Mouse (Mus musculus) intestine, postnatal 0 days (tissue): Measurements from ENCODE around the gene Psmg4. TPM values are rescaled to one million over a fixed set of nuclear protein-coding genes. Genes with fewer than 3 reads are reported as not detected.

Experiments used
- ATAC-seq: fragments of 200-750 bp; cut with Nextera tagmentation; 2 replicates; pipeline ENCODE4 v1.8.0; 2017; ENCODE audit warnings: mild to moderate bottlenecking, moderate TSS enrichment, moderate library complexity
- H3K27ac ChIP-seq: fragments of 300-500 bp; sonication (generic); 2 replicates; pipeline ENCODE4 v1.5.1; 2014; ENCODE audit warnings: mild to moderate bottlenecking, low read depth, low read length, moderate library complexity
- H3K27me3 ChIP-seq: fragments of 300-500 bp; sonication (generic); replicated peaks from 2 replicates; pipeline ENCODE4 v1.6.1; 2014; ENCODE audit warnings: low read length, mixed read lengths; ENCODE audit not compliant: control insufficient read depth, insufficient read depth
- H3K36me3 ChIP-seq: fragments of 300-500 bp; sonication (generic); 2 replicates; pipeline ENCODE4 v1.6.1; 2014; ENCODE audit warnings: mild to moderate bottlenecking, moderate library complexity; ENCODE audit not compliant: control insufficient read depth, insufficient read depth
- H3K4me1 ChIP-seq: fragments of 300-500 bp; sonication (generic); replicated peaks from 2 replicates; pipeline ENCODE4 v1.6.1; 2014; ENCODE audit warnings: antibody characterized with exemption, low read length, mixed read lengths; ENCODE audit not compliant: control insufficient read depth, insufficient read depth
- H3K4me2 ChIP-seq: fragments of 300-500 bp; sonication (generic); replicated peaks from 2 replicates; pipeline ENCODE4 v1.6.1; 2014; ENCODE audit warnings: low read depth, mild to moderate bottlenecking, moderate library complexity
- H3K4me3 ChIP-seq: fragments of 300-500 bp; sonication (generic); 2 replicates; pipeline ENCODE4 v1.5.1; 2014; ENCODE audit warnings: low read depth, low read length
- H3K9ac ChIP-seq: fragments of 300-500 bp; sonication (generic); 2 replicates; pipeline ENCODE4 v1.6.1; 2014; ENCODE audit warnings: mild to moderate bottlenecking, low read depth, low read length
- H3K9me3 ChIP-seq: fragments of 300-500 bp; sonication (generic); 2 replicates; pipeline ENCODE4 v1.6.1; 2016; ENCODE audit warnings: mixed run types; ENCODE audit not compliant: control insufficient read depth
- CTCF ChIP-seq: sonication (generic); IDR thresholded peaks from 2 replicates; pipeline ENCODE4 v1.5.1; 2016; ENCODE audit warnings: low read depth, mild to moderate bottlenecking, control low read depth, antibody characterized with exemption, moderate library complexity
- WGBS: fragments of 180-500 bp; shearing (Covaris S2); extraction: QIAGEN DNeasy Blood & Tissue Kit; methylation state at CpG from one replicate; pipeline ENCODE4 v1.1.7; 2014; 5-methylcytosine and 5-hydroxymethylcytosine counted together
- polyA plus RNA-seq: library from polyadenylated mRNA; unstranded; fragments of >200 nt; fragmentation: Nextera tagmentation; extraction: Ambion mirVana; gene quantifications from 2 replicates; pipeline ENCODE4 v1.2.1, GENCODE M21; 2015

The Psmg4 gene
- polyA plus RNA-seq, result 62.8 and 69.8 TPM in 2 replicates

GRCm38 (mm10) chr13:34162491-34163303, at the start of gene Psmg4:
Gene Psmg4 (plus strand): TSS chr13:34162964.
- Histone ChIP-seq H3K4me1 (peaks cover 3% of the 10 kb centered on the region; the same call in 1 of the 2 replicates), H3K4me3 (peak within 1 kb of the TSS; percentile 77), H3K27ac (peak within 1 kb of the TSS; percentile 80), H3K4me2 (peak within 1 kb of the TSS; percentile 80), H3K36me3 (peaks cover 8% of the 10 kb centered on the region; the same call in 1 of the 2 replicates), H3K9ac (peak within 1 kb of the TSS; percentile 53), H3K27me3 (no peaks in the 10 kb centered on the region), H3K9me3 (no peaks in the 10 kb centered on the region)
- no peak for TF ChIP-seq CTCF
- WGBS, result 2% methylated on average over 44 of the region's 44 CpGs
- peak; percentile 98 for ATAC-seq

GRCm38 (mm10) chr13:34113086-34113485, 49.7 kb upstream of the Psmg4 start:
- no peaks in the 10 kb centered on the region for H3K4me1 ChIP-seq
- no peaks in the 10 kb centered on the region for H3K9me3 ChIP-seq
- TF ChIP-seq CTCF, result no peak
- no peak overlapping the region for H3K4me3 ChIP-seq
- no peaks in the 10 kb centered on the region for H3K36me3 ChIP-seq
- H3K4me2 ChIP-seq, result no peak overlapping the region
- no peaks in the 10 kb centered on the region for H3K27me3 ChIP-seq
- 87% methylated on average over 3 of the region's 3 CpGs for WGBS
- no peak for ATAC-seq
- H3K9ac ChIP-seq, result no peak overlapping the region
- 0 out of 2 replicates have a peak overlapping the region, but pooled peaks have one; percentile 1 for H3K27ac ChIP-seq

- Histone ChIP-seq H3K27ac (no peak overlapping the region), H3K9me3 (no peaks in the 10 kb centered on the region), H3K36me3 (no peaks in the 10 kb centered on the region), H3K9ac (no peak overlapping the region), H3K4me2 (no peak overlapping the region), H3K4me3 (no peak overlapping the region), H3K4me1 (0 out of 2 replicates have a peak, but pooled peaks cover under 1% of the 10 kb centered on the region), H3K27me3 (no peaks in the 10 kb centered on the region)
- 65% methylated on average over 4 of the region's 4 CpGs for WGBS
- ATAC-seq, result no peak
- TF ChIP-seq CTCF, result no peak
Observed at GRCm38 (mm10) chr13:34114654-34115053, 48.1 kb upstream of the Psmg4 start.

- no peak overlapping the region for H3K27ac ChIP-seq
- no peak for TF ChIP-seq CTCF
- ATAC-seq, result no peak
- no peaks in the 10 kb centered on the region for H3K36me3 ChIP-seq
- H3K9ac ChIP-seq, result no peak overlapping the region
- no peaks in the 10 kb centered on the region for H3K27me3 ChIP-seq
- H3K9me3 ChIP-seq, result no peaks in the 10 kb centered on the region
- no peak overlapping the region for H3K4me3 ChIP-seq
- WGBS, result 81% methylated on average over 6 of the region's 6 CpGs
- no peak overlapping the region for H3K4me2 ChIP-seq
- 0 out of 2 replicates have a peak, but pooled peaks cover 11% of the 10 kb centered on the region for H3K4me1 ChIP-seq
Observed at GRCm38 (mm10) chr13:34116508-34116907, 46.3 kb upstream of the Psmg4 start.

GRCm38 (mm10) chr13:34118816-34119215, 43.9 kb upstream of the Psmg4 start:
- no peak overlapping the region for H3K4me2 ChIP-seq
- 0 out of 2 replicates have a peak, but pooled peaks cover 12% of the 10 kb centered on the region for H3K4me1 ChIP-seq
- no peak overlapping the region for H3K4me3 ChIP-seq
- H3K36me3 ChIP-seq, result no peaks in the 10 kb centered on the region
- no peak for ATAC-seq
- TF ChIP-seq CTCF, result no peak
- no peak overlapping the region for H3K27ac ChIP-seq
- 82% methylated on average over 4 of the region's 4 CpGs for WGBS
- no peak overlapping the region for H3K9ac ChIP-seq
- no peaks in the 10 kb centered on the region for H3K27me3 ChIP-seq
- H3K9me3 ChIP-seq, result no peaks in the 10 kb centered on the region

GRCm38 (mm10) chr13:34119406-34119805, 43.4 kb upstream of the Psmg4 start:
- no peak for ATAC-seq
- Histone ChIP-seq H3K4me1 (0 out of 2 replicates have a peak, but pooled peaks cover 12% of the 10 kb centered on the region), H3K4me3 (no peak overlapping the region), H3K9me3 (no peaks in the 10 kb centered on the region), H3K9ac (no peak overlapping the region), H3K27ac (no peak overlapping the region), H3K36me3 (no peaks in the 10 kb centered on the region), H3K4me2 (no peak overlapping the region), H3K27me3 (no peaks in the 10 kb centered on the region)
- TF ChIP-seq CTCF, result no peak
- WGBS, result 26% methylated on average over 4 of the region's 4 CpGs
